Mouse (Mus musculus) heart, adult 2 months (tissue): Measurements from ENCODE around the gene Wfdc15a. TPM values are rescaled to one million over a fixed set of nuclear protein-coding genes. Genes with fewer than 3 reads are reported as not detected.
"Not testable (repeated sequence)": the region's sequence is repeated elsewhere in the genome, so short reads cannot be mapped to it uniquely, and the experiment has no call there.

ENCODE experiments used
- DNase-seq, 2 experiments: peaks; one replicate each; pipeline ENCODE4 v3.0.0; 2021
- H3K27ac ChIP-seq: fragments of 200-600 bp; 2 replicates; pipeline ENCODE4 v1.8.1; 2022
- H3K27me3 ChIP-seq: fragments of 200-500 bp; 2 replicates; pipeline ENCODE4 v1.6.1; 2012; ENCODE audit warnings: mild to moderate bottlenecking, low read length, inconsistent platforms, mixed read lengths; ENCODE audit not compliant: control insufficient read depth, insufficient read depth
- H3K36me3 ChIP-seq: fragments of 200-500 bp; 2 replicates; pipeline ENCODE4 v1.6.1; 2012; ENCODE audit warnings: low read length, inconsistent platforms; ENCODE audit not compliant: control insufficient read depth, insufficient read depth
- H3K4me1 ChIP-seq: fragments of 200-500 bp; 2 replicates; pipeline ENCODE4 v1.6.1; 2011; ENCODE audit warnings: low read length; ENCODE audit not compliant: control insufficient read depth, insufficient read depth
- H3K4me3 ChIP-seq: fragments of 200-600 bp; 2 replicates; pipeline ENCODE4 v1.8.1; 2022
- H3K79me2 ChIP-seq: fragments of 200-500 bp; replicated peaks from 2 replicates; pipeline ENCODE4 v1.6.1; 2012; ENCODE audit warnings: mild to moderate bottlenecking, inconsistent platforms, low read length, moderate library complexity, mixed read lengths; ENCODE audit not compliant: control insufficient read depth, insufficient read depth
- H3K9ac ChIP-seq: fragments of 200-500 bp; 2 replicates; pipeline ENCODE4 v1.6.1; 2012; ENCODE audit warnings: low read depth, mild to moderate bottlenecking, control low read depth, inconsistent platforms, low read length, mixed read lengths
- CTCF ChIP-seq: fragments of 200-600 bp; IDR thresholded peaks from 2 replicates; pipeline ENCODE4 v1.8.1; 2022; ENCODE audit warnings: antibody characterized with exemption, mild to moderate bottlenecking, moderate library complexity
- EP300 ChIP-seq: fragments of 200-500 bp; IDR thresholded peaks from 2 replicates; pipeline ENCODE4 v1.6.1; 2011; ENCODE audit warnings: low read depth, low read length, control low read depth; ENCODE audit not compliant: insufficient read depth
- POLR2A ChIP-seq: fragments of 200-500 bp; IDR thresholded peaks from 2 replicates; pipeline ENCODE4 v1.6.1; 2011; ENCODE audit warnings: mild to moderate bottlenecking, low read depth, low read length, control low read depth; ENCODE audit not compliant: insufficient read depth
- WGBS: fragments of 180-500 bp; shearing (Covaris S2); methylation state at CpG from one replicate; pipeline ENCODE4 v1.1.7; 2018; 5-methylcytosine and 5-hydroxymethylcytosine counted together
- intact Hi-C: fragments of 180-260 bp; cut with DNase I; formaldehyde crosslinking; loops from one replicate; pipeline ENCODE4 v1.15.1; 2025
- polyA plus RNA-seq: library from polyadenylated mRNA; depleted of rRNA; stranded (reverse); fragments of >200 nt; gene quantifications from 2 replicates; pipeline ENCODE4 v1.2.3, GENCODE M21; 2012
- total RNA-seq, 2 experiments: library from RNA; stranded (reverse); gene quantifications; 2 replicates each; pipeline ENCODE4 v1.2.3; 2021

Gene Wfdc15a
- total and polyA plus RNA-seq, 3 experiments: not detected

DNA sequence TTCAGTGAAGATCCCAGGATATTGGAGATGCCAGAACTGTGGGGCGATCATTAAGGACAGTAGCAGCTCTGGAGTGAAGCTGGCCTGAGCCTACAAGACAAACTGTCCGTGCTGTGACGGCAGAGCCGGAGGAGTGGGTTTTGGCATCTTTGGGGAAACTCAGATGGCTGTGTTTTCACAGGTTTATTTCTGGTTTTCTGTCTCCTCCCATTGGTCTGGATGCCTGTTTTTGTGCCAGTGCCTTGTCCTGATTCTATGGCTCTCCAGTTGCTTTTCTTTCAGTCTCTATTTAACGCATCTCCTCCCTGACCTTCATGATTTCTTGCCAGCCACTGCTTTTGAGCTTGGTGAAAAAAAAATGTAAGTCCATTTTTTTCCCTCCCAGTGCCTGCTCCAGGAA is 12.8 kb upstream of the Wfdc15a start:
- no peaks in the 10 kb centered on the region for H3K36me3 ChIP-seq
- no peaks in the 10 kb centered on the region for H3K4me1 ChIP-seq
- no peak overlapping the region for H3K27ac ChIP-seq
- no peak overlapping the region for H3K9ac ChIP-seq
- no peaks in the 10 kb centered on the region for H3K79me2 ChIP-seq
- no peak for DNase-seq
- no peaks in the 10 kb centered on the region for H3K27me3 ChIP-seq
- WGBS: 86% methylated on average over 5 of the region's 5 CpGs
- no peak for TF ChIP-seq CTCF
- TF ChIP-seq POLR2A: no peak
- TF ChIP-seq EP300: no peak
- intact Hi-C loops: no loop called here
- no peak overlapping the region for H3K4me3 ChIP-seq

- Histone ChIP-seq H3K79me2 (no peaks in the 10 kb centered on the region), H3K4me1 (no peaks in the 10 kb centered on the region), H3K4me3 (no peak overlapping the region), H3K9ac (no peak overlapping the region), H3K27ac (no peak overlapping the region), H3K36me3 (no peaks in the 10 kb centered on the region), H3K27me3 (no peaks in the 10 kb centered on the region)
- no peak for TF ChIP-seq POLR2A
- TF ChIP-seq CTCF: no peak
- TF ChIP-seq EP300: no peak
- WGBS: 84% methylated on average over 4 of the region's 4 CpGs
- intact Hi-C loops: no loop called here
- no peak for DNase-seq
Measured at GRCm38 (mm10) chr2:164210892-164211291, 11.0 kb upstream of the Wfdc15a start.

GRCm38 (mm10) chr2:164206676-164207075 is 6.7 kb upstream of the Wfdc15a start:
- Histone ChIP-seq H3K36me3 (no peaks in the 10 kb centered on the region), H3K79me2 (no peaks in the 10 kb centered on the region), H3K4me1 (no peaks in the 10 kb centered on the region), H3K9ac (no peak overlapping the region), H3K27me3 (no peaks in the 10 kb centered on the region), H3K27ac (no peak overlapping the region), H3K4me3 (no peak overlapping the region)
- no peak for DNase-seq
- intact Hi-C loops: no loop called here
- TF ChIP-seq EP300 (no peak), POLR2A (no peak), CTCF (no peak)
- 37% methylated on average over 4 of the region's 4 CpGs for WGBS

- H3K9ac ChIP-seq, H3K4me3 ChIP-seq, H3K79me2 ChIP-seq, H3K4me1 ChIP-seq, DNase-seq, H3K36me3 ChIP-seq, H3K27ac ChIP-seq, H3K27me3 ChIP-seq, intact Hi-C loops: not testable (repeated sequence)
- WGBS: 90% methylated on average over 10 of the region's 10 CpGs
Measured at GRCm38 (mm10) chr2:164206011-164206410, 6.1 kb upstream of the Wfdc15a start.

DNA sequence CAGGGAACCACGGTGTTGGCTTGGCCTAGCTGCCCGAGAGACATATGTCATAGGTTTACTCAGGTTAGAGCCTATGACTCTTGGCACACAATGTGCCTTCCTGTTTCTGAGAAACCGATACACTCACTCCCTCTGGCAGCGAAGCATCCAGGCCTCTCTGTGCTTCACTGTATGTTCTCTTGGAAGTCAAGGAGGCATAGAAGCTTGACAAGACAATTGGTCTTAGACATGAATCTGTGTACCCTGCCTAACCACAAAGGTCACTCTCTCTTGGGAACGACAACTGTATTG is 3.3 kb downstream of the Wfdc15a start:
- Histone ChIP-seq H3K27ac (no peak overlapping the region), H3K79me2 (no peaks in the 10 kb centered on the region), H3K4me1 (no peaks in the 10 kb centered on the region), H3K9ac (no peak overlapping the region), H3K4me3 (no peak overlapping the region), H3K27me3 (no peaks in the 10 kb centered on the region), H3K36me3 (no peaks in the 10 kb centered on the region)
- DNase-seq: no peak
- no peak for TF ChIP-seq EP300
- no peak for TF ChIP-seq POLR2A
- no peak for TF ChIP-seq CTCF
- WGBS: 72% methylated on average over 5 of the region's 5 CpGs
- intact Hi-C loops: no loop called here

GRCm38 (mm10) chr2:164195971-164196699 is 3.8 kb downstream of the Wfdc15a start:
- TF ChIP-seq CTCF: no peak
- no peak for TF ChIP-seq POLR2A
- no peaks in the 10 kb centered on the region for H3K27me3 ChIP-seq
- no peak for DNase-seq
- H3K9ac ChIP-seq: no peak overlapping the region
- no peak overlapping the region for H3K27ac ChIP-seq
- intact Hi-C loops: no loop called here
- no peaks in the 10 kb centered on the region for H3K79me2 ChIP-seq
- no peaks in the 10 kb centered on the region for H3K36me3 ChIP-seq
- 87% methylated on average over 5 of the region's 5 CpGs for WGBS
- H3K4me3 ChIP-seq: no peak overlapping the region
- no peaks in the 10 kb centered on the region for H3K4me1 ChIP-seq
